14 mouse cellular contexts compared by ENCODE assay signal in genomic region chr7:39864130-39864529, GRCm38 (mm10).
"Had no signal": no experiment of that assay in that cellular context is flagged by ENCODE, and none has a peak within 500 bp of the region (broad histone marks: within the 10 kb centered on the region; RNA-seq: fewer than 3 reads in every experiment).

No protein-coding gene starts in this region.

- H3K9ac ChIP-seq: liver, embryonic 13.5 days; neural tube, embryonic 12.5 days; neural tube, embryonic 15.5 days; stomach, embryonic 15.5 days had no signal

- H3K27ac ChIP-seq: kidney, postnatal 0 days; layer of hippocampus, adult 2 months; liver, embryonic 13.5 days; neural tube, embryonic 12.5 days; neural tube, embryonic 15.5 days; stomach, embryonic 15.5 days had no signal

- H3K36me3 ChIP-seq: liver, embryonic 13.5 days; neural tube, embryonic 12.5 days; neural tube, embryonic 15.5 days; stomach, embryonic 15.5 days had no signal

- H3K4me2 ChIP-seq: liver, embryonic 13.5 days; neural tube, embryonic 12.5 days; neural tube, embryonic 15.5 days; stomach, embryonic 15.5 days had no signal

- DNase-seq: layer of hippocampus, adult 9-11 months; liver, embryonic 13.5 days; lung, adult 2 months; lung, postnatal 14 days; lung, postnatal 4 days; right cerebral cortex, adult 18-20 months; right cerebral cortex, postnatal 14 days; right cerebral cortex, postnatal 4 days; thymus, postnatal 25 days had no signal

- H3K4me1 ChIP-seq: liver, embryonic 13.5 days; neural tube, embryonic 15.5 days; stomach, embryonic 15.5 days had no signal

- H3K27me3 ChIP-seq: liver, embryonic 13.5 days; neural tube, embryonic 12.5 days; neural tube, embryonic 15.5 days; stomach, embryonic 15.5 days had no signal

- H3K9me3 ChIP-seq: liver, embryonic 13.5 days; neural tube, embryonic 12.5 days; neural tube, embryonic 15.5 days; stomach, embryonic 15.5 days had no signal

- H3K4me3 ChIP-seq: layer of hippocampus, adult 2 months; liver, embryonic 13.5 days; neural tube, embryonic 12.5 days; neural tube, embryonic 15.5 days; stomach, embryonic 15.5 days had no signal
